Mouse (Mus musculus) v-Abl transformed pro-B cells (cell line): ENCODE data around the gene Hist1h2be.

Experiments
- in situ Hi-C, 2 experiments: fragments of 400-800 bp; cut with MboI; formaldehyde crosslinking; loops; one replicate each; pipeline ENCODE4 v1.15.1; 2025; ENCODE audit not compliant: unreplicated experiment in 2 of 2

Hist1h2be gene

DNA sequence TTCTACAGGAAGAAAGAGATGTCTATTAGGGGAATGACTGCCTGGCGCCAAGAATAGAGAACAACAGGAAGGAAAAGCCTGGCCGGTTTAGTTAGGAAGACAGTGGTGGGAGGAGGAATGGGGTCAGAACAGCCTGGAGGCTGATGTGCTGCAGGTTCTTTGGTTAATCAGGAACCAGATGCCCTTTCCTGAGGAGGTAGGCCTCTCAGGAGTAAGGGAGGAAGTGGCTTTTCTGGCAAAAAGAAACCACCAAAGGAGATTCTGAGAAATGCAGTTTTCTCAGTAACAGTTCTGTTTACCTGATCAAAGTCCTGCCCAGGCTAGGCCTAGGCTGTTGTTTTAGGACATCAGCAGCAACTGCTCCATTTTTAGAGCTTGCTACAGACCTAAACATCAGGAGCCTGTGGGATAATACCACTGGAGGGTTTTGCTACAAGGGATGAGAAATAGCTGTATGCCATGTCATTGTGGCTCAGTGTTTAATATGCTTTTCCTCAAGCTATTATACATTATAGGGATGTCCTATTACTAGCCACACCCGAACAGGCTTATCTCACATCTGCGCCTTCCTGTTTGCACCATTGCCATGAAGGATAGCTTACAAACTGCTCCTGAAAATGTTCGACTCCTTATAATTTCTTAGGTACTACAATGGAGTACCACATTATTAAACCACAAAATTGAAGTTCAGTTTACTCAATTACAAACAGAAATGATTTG lies 27.7 kb downstream of the Hist1h2be start:
- in situ Hi-C loops, result loop anchor here (5.0 to 25.0 kb wide), 5 partner anchors 66 to 1806 kb away; partner anchors contain the start of genes Hist1h2ah (in 2 of the 2), Hist1h2bk (in 2 of the 2), Abt1 (in 1 of the 2) and Hist1h1b (in 1 of the 2)

DNA sequence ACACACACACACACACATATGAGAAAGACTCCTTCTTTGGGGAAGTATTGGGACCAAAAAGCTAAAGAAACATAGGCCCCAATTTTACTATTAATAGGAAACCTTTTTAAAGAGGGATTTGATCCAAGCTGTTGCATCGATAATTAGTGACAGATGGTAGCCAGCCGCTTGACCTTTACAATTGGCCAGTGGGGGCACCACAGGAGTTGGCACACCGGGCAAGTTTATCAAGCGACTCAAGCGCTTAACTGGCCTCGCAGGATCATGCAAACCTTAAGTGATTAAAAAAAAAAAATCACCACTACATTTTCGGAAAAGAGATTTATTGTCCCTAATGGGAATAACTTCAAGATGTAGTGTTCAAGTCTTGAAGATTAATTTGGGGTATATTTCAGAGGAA lies 28.3 kb downstream of the Hist1h2be start:
- in situ Hi-C loops, result loop anchor here (5.0 to 25.0 kb wide), 5 partner anchors 65 to 1805 kb away; partner anchors contain the start of genes Hist1h2ah (in 2 of the 2), Hist1h2bk (in 2 of the 2), Abt1 (in 1 of the 2) and Hist1h1b (in 1 of the 2)

DNA sequence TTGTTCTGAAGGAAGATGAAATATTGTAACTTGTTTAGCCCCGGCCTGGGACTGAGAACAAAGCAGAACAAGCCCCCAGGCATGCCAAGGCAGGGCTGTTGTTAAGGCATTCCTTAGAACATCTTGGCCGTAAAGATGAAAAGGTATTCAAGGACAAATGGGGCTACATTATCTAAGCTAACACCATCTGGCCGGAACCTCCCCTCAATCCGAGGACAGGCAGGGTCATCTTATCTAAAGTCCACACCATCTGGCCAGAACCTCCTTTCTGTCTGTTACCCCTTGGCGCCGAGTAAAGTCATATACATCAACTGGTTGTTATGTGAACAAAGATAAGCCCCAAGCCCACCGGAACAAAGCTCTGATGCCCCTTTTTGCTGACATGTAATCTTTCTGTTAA lies 29.0 kb downstream of the Hist1h2be start:
- in situ Hi-C loops, result loop anchor here (5.0 to 25.0 kb wide), 5 partner anchors 65 to 1805 kb away; partner anchors contain the start of genes Hist1h2ah (in 2 of the 2), Hist1h2bk (in 2 of the 2), Abt1 (in 1 of the 2) and Hist1h1b (in 1 of the 2)

DNA sequence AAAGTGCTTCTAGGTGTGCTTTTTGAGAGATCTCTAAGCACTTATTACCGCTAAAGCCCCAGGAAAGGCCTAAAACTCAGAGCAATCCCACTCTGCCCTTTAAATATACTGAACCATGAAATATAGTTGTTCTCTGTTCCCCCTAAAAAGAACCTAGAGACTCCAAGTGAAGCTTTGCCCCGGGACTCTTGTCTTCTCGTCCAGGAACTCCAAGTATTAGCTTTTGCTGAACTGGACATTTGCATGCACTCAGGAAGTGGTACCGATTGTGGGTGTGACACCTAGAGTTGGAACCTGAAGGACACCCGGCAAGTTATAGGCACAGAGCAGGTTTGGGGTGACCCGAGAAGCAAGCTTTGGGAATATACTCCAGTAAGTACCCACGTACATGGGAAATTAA lies 29.7 kb downstream of the Hist1h2be start:
- in situ Hi-C loops, result loop anchor here (5.0 to 25.0 kb wide), 5 partner anchors 64 to 1804 kb away; partner anchors contain the start of genes Hist1h2ah (in 2 of the 2), Hist1h2bk (in 2 of the 2), Abt1 (in 1 of the 2) and Hist1h1b (in 1 of the 2)

DNA sequence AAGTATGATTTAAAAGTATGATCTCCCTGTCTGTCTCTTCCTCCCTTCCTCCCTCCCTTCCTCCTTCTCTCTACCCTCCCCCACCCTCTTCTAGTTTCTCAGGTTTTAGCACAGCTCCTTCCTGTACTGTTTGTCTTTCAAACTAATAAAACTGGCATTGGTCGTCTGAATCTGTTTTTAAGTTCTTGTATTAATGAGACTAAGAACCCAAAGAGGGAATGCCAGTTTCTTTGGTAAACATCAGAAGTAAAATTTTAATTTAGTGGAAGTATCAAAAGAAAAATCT lies 34.0 kb downstream of the Hist1h2be start:
- in situ Hi-C loops, result loop anchor here (5.0 to 25.0 kb wide), 5 partner anchors 35 to 1800 kb away; partner anchors contain the start of genes Hist1h1b (in 1 of the 2), Hist1h1e (in 1 of the 2), Hist1h2af (in 1 of the 2) and Hist1h2an (in 1 of the 2)

DNA sequence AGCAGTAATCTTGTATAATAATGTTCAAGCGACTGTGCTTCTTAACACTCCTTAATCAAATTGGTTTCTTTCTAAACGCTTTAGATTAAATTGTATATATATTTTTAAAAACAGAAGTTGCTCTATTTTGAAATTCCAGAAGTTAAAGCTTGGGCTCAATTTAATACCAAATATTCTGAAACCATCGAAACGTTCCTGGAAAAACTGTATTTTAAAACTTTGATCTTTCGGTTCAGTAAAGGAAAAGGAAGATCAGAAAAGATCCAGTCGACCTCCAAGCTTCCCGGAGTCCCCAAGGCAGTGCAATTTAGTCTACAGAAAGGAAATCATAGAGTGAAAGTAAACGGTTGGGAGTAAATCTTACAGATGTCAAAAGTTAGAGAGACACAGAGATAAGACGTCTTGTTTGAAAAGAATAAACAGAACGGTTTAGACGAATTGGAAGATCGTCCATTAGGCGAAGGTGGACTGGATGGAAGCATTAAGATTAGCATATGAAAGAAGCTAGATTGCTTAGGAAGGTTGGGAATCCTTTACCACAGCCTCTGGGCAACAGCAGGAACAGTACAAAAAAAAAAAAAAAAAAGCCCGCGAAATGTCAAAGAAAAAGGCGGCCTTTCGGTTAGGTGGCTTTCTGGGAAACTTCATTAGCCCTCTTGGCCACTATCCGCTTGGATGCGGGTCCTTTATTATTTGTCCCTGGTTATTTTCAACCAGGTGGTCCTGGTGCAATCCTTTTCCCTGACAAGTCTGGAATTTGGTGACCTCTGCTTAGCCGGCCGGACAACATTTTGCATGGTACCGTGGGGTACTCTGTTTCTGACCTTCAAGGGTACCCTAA lies 34.6 kb downstream of the Hist1h2be start:
- in situ Hi-C loops, result loop anchor here (5.0 to 25.0 kb wide), 5 partner anchors 36 to 1799 kb away; partner anchors contain the start of genes Hist1h1b (in 1 of the 2), Hist1h1e (in 1 of the 2), Hist1h2af (in 1 of the 2) and Hist1h2an (in 1 of the 2)

DNA sequence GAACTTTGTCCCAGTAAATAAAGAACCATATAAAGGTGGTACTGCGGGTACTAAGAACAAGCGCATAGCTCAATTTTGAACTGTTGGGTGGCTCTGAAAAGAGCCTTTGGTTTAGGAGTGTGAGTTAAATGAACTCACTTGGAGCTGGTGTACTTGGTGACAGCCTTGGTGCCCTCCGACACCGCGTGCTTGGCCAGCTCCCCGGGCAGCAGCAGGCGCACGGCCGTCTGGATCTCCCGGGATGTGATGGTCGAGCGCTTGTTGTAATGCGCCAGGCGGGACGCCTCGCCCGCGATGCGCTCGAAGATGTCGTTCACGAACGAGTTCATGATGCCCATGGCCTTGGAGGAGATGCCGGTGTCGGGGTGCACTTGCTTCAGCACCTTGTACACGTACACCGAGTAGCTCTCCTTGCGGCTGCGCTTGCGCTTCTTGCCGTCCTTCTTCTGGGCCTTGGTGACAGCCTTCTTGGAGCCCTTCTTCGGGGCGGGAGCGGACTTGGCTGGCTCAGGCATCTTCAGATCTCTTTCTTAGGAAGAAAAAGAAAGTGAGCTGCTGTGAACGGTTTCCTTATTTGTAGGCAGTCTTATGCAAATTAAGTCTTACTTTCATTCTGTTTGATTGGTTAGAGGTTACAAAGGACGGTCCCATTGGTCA lies 35.4 kb downstream of the Hist1h2be start:
- in situ Hi-C loops, result loop anchor here (5.0 to 25.0 kb wide), 5 partner anchors 37 to 1798 kb away; partner anchors contain the start of genes Hist1h1b (in 1 of the 2), Hist1h1e (in 1 of the 2), Hist1h2af (in 1 of the 2) and Hist1h2an (in 1 of the 2)

DNA sequence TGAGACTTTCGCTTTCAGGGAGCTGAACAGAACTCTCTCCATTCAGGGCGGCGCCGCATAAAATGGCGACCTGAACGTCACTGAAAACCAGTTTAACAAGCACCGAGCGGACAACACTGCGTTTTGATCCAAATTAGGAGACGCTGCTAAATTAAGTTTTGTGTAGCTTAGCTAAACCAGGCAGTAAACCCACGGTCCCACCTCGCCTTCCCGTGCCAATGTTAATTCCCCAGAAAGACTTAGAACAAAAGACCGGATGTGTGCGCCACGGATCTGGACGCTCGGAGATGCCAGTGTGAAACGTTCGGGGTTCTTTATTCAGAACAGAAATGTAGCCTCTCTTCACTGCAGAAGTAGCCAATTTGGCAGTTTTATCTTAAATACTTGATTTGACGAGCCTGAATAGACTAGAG lies 35.9 kb downstream of the Hist1h2be start:
- in situ Hi-C loops, result loop anchor here (5.0 to 25.0 kb wide), 5 partner anchors 37 to 1798 kb away; partner anchors contain the start of genes Hist1h1b (in 1 of the 2), Hist1h1e (in 1 of the 2), Hist1h2af (in 1 of the 2) and Hist1h2an (in 1 of the 2)

DNA sequence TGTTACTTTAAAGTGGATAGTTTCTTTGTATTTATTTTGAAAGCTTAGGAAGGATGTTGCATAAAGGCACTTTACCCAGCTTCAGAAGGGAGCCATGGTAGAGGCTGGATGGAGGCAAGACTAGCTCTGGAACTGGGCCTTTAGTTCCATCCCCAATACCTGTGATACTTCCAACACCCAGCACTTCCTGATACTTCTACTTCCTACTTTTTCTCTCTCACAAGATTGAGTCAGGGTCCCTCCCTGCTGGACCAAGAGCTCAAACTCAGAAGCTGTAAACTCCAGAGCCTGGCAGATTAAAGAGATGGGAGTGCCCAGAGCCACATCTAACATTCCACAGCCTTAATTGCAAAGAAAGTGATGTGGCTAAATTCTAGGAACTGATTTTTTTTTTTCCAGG lies 36.6 kb downstream of the Hist1h2be start:
- in situ Hi-C loops, result loop anchor here (25.0 kb wide), 2 partner anchors 328 to 1797 kb away; partner anchors contain the start of genes Hist1h1b (in 1 of the 2), Hist1h2an (in 1 of the 2), Hist1h2bp (in 1 of the 2) and Hist1h3i (in 1 of the 2)

DNA sequence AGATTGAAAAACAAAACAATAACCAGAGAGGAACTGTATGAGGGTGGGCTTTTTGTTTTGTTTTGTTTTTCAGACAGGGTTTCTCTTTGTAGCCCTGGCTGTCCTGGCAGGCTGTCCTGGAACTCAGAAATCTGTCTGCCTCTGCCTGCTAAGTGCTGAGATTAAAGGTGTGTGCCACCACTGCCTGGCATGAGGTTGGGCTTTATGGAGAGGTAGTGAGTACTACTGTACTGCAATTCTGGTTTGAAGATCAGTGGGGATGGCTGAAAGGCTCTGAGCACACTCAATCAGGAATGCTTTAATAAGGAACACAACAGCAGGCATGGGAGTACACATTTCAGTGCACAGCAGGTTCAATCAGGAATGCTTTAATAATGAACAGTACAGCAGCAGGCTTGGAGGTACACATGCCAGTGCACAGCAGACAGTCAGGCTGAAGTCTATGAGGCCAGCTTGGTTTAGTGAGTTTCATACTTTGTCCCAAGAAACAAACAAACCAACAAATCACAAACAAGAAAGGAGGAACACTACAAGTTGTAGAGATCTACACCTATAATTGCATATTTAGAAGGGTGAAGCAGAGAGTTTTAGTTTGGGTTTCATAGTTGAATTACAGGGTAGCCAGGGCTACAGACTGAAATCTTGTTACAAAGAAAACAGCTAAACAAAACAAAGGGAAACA lies 37.4 kb downstream of the Hist1h2be start:
- in situ Hi-C loops, result loop anchor here (25.0 kb wide), 2 partner anchors 329 to 1796 kb away; partner anchors contain the start of genes Hist1h1b (in 1 of the 2), Hist1h2an (in 1 of the 2), Hist1h2bp (in 1 of the 2) and Hist1h3i (in 1 of the 2)

DNA sequence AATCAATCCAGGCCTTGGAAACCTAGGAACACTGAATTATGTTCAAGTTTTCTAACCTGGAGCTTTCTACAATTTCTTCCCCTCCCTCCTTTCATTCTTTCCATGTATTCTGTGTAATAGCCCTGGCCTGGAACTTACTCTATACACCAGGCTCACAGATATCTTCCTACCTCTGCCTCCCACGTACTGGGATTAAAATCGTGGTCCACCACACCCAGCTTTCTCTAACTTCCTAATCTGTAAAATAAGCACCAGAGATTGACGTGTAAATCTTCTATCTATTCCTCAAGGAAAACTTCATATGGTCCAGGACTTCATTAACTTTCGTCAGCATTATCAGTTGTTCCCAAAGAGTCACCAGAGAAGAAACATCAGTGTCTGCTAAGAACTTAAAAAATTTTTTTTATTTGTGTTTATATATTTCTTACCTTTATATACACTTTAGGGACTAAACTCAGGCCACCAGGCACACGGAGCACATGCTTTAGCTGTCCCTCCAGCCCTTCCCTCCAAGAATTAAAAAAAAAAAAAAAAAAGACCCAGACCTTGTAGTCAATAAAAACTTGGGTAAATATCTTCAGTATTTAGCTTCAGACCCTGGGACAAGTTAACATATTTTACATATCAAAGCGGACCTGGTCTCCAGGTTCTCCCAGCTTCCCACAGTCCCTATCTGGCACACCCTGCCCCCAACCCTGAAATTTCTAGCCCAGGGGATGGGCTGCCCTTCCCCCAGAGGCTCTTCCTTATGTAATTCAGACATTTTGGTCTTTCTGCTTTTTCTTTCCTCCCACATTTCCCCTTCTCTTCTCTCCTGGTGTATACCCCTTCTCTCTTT lies 38.5 kb downstream of the Hist1h2be start:
- in situ Hi-C loops, result loop anchor here (25.0 kb wide), 2 partner anchors 330 to 1795 kb away; partner anchors contain the start of genes Hist1h1b (in 1 of the 2), Hist1h2an (in 1 of the 2), Hist1h2bp (in 1 of the 2) and Hist1h3i (in 1 of the 2)

DNA sequence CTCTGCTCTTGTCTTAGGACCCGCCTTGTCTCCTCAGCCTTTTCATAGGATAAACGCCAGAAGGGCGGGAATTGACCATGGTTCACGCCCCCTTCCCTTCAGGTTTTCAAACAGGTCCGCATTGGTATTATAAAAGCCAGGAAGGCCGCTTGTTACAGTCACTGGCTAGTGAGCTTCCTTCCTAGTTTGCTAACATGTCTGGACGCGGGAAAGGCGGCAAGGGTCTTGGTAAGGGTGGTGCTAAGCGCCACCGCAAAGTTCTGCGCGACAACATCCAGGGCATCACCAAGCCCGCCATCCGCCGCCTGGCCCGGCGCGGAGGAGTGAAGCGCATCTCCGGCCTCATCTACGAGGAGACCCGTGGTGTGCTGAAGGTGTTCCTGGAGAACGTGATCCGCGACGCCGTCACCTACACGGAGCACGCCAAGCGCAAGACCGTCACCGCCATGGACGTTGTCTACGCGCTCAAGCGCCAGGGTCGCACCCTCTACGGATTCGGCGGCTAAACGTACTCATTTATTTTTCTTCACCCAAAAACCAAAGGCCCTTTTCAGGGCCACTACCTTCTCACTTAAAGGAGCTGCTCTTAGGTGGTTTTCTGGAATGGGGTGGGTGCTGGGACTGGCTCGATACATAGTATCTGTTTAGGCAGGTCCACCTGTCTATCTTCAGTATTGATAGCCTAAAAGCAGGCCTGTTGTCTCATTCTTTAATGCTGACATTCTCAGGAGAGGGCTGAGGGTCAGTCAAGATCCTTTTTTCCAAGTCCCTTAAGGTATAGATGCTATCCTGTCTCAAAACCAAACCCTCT lies 39.3 kb downstream of the Hist1h2be start, which contains the start of gene Hist1h4d:
Hist1h4d (plus strand) TSS at position 191 of the 811 bp plus-strand sequence.
- in situ Hi-C loops, result loop anchor here (25.0 kb wide), 2 partner anchors 331 to 1794 kb away; partner anchors contain the start of genes Hist1h1b (in 1 of the 2), Hist1h2an (in 1 of the 2), Hist1h2bp (in 1 of the 2) and Hist1h3i (in 1 of the 2)

DNA sequence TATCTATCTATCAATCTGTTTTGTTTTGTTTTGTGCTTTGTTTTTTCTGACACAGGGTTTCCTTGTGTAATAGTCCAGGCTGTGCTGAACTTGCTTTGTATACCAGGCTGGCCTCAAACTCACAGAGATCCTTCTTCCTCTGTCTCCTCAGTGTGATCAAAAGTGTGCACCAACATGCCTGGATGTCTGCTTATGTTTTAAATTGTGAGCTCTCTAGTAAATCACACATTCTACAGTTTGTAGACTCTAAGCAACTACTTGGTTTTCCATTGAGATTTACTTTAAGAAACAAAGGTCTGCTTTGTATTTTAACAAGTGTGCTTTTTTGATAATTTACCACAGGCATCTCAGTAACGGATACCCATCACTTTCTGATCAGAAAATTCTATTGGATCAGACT lies 43.1 kb downstream of the Hist1h2be start:
- in situ Hi-C loops, result loop anchor here (25.0 kb wide), 2 partner anchors 334 to 1791 kb away; partner anchors contain the start of genes Hist1h1b (in 1 of the 2), Hist1h2an (in 1 of the 2), Hist1h2bp (in 1 of the 2) and Hist1h3i (in 1 of the 2)

DNA sequence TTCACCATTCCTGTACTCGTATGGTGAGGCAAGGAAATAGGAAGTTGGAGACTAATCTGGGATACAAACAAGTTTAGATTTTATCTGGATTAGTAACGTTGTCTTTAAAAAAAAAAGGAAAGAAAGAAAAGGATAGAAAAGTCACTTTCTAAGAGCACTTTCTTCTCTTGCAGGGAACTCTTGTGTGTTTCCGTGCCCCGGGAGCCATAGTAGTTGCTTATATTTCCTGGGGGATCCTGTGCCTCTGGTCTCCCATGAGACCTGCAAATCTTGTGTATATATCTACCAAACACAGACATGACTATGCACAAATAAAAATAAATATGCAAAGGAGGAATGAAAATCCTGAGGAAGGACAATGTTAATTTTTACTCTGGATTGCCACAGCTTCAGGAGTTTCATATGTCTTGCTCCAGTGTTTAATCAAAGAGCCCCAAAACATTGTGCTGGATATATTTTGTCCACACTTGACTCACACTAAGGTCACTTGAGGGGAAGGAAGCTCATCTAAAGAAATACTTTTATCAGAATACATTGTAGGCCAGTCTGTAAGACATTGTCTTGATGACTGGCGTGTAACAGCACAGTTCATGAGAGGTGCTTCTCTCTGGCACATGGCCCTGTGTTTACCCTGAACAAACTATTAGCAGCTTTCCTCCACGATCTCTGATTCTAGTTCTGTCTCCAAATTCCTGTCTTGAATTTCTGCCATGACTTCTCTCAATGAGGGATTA lies 43.9 kb downstream of the Hist1h2be start:
- in situ Hi-C loops, result loop anchor here (25.0 kb wide), 2 partner anchors 335 to 1790 kb away; partner anchors contain the start of genes Hist1h1b (in 1 of the 2), Hist1h2an (in 1 of the 2), Hist1h2bp (in 1 of the 2) and Hist1h3i (in 1 of the 2)

DNA sequence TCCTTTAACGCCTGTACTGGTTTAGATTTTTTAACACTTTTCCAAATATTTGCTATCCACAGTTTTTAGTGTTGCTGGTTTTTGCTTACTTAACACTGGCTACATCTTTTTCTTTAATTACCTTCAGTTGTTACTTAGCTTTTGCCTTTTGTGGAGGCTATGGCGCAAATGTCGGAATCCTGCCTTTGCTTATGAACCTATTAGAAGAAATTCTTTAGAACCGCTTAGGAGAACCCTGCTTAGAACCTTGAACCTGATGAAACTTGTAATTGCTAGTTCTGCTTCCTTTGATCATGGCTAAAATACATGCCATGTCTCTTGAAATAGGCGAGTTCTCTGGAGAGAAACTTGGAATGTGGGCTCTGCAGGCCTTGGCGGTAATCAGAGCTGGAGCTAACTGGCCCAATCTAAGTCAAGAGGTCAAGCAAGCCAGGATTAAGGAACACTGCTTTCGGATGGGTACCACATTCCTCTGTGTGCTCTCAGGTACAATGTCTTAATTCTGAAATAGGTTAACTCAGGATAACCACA lies 44.5 kb downstream of the Hist1h2be start:
- in situ Hi-C loops, result loop anchor here (25.0 kb wide), 2 partner anchors 336 to 1789 kb away; partner anchors contain the start of genes Hist1h1b (in 1 of the 2), Hist1h2an (in 1 of the 2), Hist1h2bp (in 1 of the 2) and Hist1h3i (in 1 of the 2)
